Mouse (Mus musculus) T-helper 17 cell (primary cell): ENCODE data around the gene Prep.

Experiments
- in situ Hi-C, 2 experiments: fragments of 300-600 bp; cut with MboI, MseI; formaldehyde crosslinking; loops; 1 replicate in 1 of 2; 2 replicates in 1 of 2; pipeline ENCODE4 v1.15.1; 2025; ENCODE audit warnings: high pct_unique_total_duplicates in 2 of 2

Gene Prep

DNA sequence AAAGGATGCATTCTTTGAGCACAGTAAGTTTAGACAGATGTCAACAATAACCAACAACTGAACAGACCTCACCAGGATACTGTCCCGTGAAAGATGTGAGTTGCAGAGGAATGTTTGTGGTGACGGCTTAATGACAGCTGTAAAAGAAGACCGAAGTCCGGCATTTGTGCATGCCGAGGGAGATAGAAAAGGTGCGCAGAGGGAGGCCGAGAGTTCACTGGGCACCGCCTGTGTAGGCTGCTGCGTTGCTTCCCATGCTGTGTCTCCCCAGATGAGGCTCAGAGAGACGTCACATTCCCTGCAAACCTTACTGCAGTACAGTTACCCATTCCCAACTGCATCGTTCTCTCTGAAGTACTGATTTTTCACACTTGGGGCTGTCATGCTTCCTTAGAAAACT lies 45.9 kb downstream of the Prep start:
- in situ Hi-C loops: no loop called here

DNA sequence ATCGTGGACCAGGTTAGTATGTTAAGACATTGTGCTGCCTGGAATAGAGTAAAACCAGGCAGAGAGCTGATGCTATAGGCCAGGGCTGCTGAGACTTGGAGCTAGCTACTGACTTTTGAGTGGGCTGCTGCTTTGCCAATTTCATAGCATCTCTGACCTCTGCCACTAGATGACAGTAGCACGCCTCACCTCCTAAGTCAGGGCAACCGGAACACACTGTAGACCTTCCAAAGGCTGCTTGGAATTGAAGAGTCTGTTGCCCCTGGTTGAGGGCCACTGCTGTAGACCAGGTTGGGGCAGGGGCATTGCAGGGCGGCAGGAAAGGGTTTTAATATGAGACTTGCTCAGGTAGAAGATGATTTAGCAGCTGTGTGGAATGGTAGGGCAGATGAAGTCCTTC lies 47.5 kb downstream of the Prep start:
- in situ Hi-C loops: no loop called here

DNA sequence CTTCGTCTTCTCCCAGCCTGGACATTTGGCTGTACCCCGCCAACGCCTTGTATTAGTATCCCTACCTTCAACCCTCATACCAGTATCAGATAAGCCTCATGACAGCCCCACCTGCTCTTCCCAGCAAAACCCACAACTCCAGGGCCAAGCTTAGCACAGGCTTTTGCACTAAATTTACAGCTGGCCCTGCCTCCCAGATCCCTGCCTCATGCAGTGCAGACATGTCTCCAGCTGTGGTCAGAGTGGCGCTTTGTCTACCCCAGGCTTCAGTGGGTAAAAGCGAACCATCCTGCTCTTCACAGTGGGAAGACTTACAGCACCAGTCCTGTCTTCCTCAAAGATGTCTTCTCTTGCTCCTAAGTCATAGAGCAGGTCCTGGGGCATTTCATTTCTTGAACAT lies 49.8 kb downstream of the Prep start:
- in situ Hi-C loops: no loop called here

DNA sequence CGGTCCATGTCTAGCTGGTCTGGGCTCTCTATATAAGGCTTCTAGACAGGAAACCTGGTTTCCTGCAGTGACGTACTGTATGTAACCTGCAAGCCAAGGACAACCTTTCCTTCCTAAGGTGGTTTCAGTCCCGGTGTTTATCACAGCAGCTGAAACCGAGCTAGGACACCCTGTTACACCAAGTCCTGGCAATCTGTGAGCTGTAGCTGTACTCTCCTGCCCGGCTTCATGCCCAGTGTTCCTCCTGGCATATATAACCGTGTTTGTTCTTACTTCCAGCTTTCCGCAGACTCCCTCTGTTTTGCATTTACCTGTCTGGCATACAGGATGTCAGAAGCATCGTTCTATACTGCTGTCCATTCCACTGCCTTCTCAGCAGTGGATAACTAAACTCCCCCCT lies 51.4 kb downstream of the Prep start:
- in situ Hi-C loops: no loop called here

DNA sequence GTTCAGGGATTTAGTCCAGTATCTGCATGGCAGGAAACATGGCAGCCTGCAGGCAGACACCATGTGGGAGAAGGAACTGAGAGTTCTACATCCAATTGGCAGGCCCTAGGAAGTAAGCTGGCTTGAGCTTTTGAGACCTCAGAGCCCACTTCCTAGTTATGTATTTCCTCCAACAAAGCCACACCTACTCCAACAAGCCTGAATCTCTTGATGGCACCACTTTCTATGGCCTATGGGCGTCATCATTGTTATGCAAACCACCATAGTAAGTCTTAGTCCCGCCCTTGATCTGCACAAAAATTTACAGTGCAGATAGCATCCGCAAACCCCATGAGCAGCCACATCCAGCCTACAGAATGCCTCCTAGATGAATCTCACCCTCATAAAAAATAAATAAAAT lies 54.6 kb downstream of the Prep start:
- in situ Hi-C loops: no loop called here

DNA sequence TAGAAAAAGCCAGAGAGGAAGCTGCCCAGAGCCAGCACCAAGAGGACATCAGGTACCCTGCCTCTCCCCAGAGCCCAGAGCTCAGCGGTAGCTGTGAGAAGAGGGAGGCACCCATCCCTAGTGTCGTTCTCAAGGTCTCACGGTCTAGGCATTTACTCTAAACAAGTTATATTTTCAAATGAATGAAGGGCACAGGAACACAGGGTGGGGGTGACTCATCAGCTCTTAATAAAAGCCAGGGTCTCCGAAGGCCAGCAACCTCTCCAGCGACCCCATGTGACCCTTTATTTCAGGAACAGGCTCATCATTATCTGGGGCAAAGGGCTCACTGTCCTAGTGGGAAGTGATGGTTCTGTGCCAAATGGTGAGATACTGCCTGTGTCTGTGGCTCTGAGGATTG lies 55.5 kb downstream of the Prep start:
- in situ Hi-C loops: no loop called here

DNA sequence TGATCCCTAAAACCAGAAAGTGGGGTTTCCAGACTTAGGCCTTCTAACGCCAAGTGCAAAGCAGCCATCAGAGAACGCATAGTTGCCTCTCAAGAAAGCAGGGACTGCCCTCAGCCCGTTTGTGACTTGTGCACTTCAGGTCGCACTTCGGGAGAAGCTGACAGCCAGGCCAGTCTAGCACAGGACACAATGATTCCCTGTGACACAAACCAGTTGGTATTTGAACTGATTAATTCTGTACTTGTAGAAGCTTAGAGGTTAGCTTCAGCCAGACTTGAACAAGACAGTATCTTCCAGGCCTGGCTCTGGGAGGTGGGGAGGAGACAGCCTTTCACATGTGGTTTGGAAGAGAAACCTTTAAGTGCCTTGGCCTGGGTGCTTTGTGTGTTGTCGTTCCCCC lies 56.0 kb downstream of the Prep start:
- in situ Hi-C loops: no loop called here

DNA sequence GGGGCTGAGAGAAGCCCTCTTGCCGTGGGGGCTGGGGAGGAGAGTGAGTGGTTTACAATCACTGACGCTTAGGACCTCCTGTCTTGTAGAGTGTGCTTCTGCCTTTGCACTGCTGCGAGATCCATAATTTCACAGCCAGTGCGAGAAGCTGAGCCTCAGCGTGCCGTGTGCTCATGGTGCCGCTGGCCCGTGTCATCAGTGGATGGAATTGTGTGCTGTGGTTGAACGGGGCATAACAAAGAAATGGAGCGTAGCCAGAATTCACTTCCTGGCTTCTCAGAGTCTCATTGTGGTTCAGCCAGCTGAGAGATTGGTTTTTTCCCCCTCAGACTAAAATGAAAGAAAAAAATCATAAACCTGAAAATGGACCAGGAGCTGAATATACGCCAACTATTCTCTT lies 62.1 kb downstream of the Prep start:
- in situ Hi-C loops: loop anchor here in 1 of 2 experiments (5.0 kb wide), 1 partner anchor 57 kb away; no protein-coding TSS in a partner anchor

DNA sequence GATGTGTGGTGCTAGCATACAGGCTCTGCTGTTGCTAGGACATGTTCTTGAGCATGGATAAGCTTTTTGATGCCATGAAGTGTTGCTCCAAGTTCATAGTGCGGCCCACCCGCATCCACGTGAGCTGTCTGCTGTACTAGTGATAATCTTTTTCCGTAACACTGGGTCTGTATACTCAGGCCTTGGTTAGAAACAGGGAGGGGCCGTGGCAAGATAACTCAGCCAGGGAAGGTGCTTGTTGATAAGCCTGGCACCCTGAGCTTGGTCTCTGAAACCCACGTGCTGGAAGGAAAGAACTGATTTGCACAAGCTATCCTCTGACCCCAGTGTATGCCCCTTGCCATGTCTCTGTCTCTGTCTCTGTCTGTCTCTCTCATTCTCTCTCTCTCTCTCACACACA lies 63.0 kb downstream of the Prep start:
- in situ Hi-C loops: no loop called here

DNA sequence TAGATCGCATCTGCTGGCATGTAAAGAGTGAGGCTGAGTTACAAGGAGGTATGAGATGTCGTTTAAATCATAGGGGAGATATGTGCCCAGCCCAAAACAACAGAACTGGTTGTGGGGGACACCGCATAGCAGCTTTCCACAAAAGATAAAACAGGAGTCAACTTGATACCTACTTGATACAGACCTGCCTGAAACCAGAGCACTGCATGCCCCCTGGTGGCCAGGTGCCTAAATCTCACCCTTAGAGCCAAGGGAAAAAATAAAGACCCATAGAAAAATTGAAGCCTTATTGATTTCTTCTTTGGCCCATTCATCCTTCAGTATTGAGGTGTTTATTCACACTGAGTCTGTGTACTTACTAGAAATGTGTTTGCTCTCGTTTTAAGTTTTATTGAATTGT lies 65.4 kb downstream of the Prep start:
- in situ Hi-C loops: no loop called here

DNA sequence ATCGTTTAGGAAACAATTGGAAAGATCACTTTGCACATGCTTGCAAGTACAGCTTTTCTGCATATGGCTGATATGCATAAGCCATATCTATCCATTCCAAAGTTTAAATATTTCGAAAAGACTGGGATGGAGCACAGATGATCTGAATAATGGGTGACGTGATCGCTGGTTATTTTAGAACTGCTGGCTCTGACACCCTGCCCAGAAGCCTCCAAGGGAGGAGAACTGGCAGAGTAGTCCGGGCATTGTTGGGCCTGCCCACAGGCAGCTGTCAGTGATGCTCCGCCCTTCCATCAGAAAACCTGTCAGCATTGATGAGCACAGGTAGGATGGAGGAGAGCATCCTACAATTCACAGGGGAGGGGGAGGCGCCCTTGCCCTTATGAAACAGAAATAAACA lies 69.8 kb downstream of the Prep start:
- in situ Hi-C loops: no loop called here

DNA sequence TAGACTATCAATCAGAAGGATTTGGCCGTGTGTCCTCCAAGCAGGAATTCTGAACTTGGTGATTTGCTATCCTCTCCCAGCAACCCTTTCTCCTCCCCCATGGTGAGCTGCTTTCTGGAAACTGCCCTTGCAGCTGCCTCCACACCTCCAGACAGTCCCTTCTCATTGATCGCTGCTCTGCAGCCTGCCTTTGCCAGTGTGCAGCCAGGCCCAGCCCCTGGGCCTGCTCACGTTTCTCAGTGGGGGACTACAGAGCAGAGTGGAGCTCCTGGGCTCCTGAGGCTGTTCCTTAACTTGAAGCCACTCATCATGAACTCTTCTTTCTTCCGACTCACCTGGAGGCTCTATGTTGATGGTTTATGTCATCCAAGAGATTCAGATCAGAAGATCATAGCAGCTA lies 72.9 kb downstream of the Prep start:
- in situ Hi-C loops: no loop called here

DNA sequence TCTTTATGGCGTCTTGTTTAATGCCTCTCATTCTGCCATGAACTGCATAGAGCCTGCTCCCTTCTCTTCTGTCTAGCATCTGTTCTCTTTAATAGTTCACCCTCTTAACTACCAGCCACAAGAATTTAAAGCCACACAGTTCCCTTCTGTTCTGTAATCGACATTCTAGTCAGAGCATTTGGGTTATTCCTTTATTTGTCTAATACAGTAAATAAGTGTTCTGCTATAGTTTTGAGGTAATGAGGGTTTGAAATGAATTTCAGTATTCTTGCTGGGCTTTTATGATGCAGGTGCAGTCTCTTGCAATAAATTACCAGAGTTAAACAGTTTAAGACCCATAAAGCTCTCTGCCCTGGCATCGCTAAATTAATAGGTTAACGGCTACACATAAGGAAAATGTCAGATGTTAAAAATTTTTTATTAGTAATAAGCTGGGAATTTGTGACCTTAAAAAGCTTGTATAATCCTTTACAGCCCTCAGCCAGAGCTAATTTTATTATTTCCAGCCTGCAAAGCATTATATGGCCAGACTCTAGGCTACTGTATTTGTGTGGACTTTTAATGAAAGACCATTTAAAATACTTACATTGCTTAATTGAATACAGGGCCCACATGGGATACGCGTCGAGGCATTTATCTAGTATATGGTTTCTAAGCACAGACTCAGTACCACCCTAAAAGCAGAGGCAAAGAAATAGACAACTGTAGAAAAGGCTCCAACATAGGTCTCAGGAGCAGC lies 73.6 kb downstream of the Prep start:
- in situ Hi-C loops: no loop called here

DNA sequence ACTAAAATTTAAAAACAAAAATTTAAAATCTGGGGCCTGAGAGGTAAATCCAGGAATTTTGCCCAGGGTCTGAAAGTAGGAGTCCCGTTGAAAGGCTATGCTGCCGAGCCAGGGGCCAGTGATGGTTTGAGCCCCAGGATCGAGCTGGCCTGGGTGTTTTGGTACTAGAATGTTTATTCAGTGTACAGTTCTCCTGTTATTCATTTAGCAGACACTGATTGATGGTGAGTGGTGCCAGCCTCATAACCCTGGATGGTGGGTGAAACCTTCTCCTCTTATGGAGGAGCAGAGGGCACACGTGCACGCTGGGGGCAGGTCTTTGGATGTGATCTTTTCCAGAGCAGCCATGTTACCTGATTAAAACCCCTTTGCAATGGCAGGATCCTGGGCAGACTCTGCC lies 75.4 kb downstream of the Prep start:
- in situ Hi-C loops: no loop called here

DNA sequence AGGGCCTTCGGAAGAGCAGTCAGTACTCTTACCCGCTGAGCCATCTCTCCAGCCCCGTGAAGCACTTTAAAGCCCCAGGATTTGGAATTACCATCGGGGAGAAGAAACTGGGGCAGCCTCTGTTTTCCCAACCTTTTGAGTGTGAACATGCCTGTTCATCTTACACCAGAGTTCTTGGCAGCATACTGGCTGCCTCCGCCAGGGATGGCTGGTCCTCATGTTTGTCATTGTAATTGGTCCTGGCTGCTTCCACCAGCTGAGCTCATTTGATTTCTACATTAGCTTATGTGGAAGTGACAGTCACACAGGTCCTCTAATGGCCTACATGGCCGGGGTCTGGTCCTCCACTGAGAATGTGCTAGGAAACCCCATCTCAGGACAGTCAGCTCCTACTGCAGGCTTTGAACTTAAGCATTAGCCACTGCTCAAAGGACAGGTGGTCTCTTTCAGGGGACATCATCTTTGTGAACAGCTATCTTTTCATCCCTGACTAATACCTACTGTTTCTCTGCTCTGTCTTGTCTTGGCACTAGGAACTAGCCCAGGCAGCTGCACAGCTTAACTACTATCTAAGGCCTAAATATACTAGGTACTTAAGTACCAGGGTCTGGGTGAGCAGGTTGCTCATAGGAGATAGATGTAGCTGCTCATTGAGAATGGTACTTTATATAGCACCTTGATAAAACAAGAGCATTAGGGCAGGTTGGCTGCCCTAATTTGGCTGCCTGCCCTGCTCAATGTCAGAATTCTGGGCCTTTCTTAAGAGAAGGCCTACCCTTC lies 77.2 kb downstream of the Prep start:
- in situ Hi-C loops: no loop called here

DNA sequence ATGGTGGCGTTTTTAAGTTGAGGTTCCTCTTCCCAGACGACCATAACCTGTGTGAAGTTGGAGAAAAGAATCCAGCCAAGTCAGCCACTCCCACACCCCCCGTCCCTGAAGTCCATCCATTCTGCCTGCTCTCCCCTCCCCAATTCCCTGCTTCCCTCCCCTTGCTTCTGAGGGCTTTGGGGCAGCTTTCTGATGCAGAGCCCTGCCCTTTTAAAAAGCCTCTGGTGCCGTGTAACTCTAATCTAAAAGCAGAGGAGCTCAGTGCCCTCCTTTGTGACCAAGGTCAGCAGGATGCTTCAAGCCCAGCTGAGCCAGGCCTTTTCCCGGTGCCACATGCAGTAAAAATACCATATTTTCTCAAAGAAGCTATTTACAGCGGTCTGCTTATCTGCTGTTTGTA lies 79.8 kb downstream of the Prep start:
- in situ Hi-C loops: no loop called here

DNA sequence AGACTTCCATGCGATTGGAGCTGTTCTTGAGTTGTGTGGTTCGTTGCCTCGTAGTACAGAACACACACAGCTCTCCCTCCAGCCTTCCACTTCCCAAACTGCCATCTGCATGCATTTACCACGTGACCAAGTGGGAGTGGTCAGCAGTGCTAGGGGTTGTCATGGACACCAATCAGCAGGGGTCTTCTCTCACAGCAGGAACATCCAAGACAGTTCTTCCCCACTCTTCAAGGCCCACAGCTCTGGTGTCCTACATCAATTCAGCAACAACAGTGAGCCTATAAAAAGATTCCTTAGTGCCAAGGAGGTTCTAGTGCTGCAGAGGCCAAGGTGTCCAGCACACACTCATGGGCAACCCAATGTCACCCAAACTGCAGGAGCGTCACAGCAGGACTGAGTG lies 84.1 kb downstream of the Prep start:
- in situ Hi-C loops: loop anchor here in 1 of 2 experiments (5.0 kb wide), 1 partner anchor 44 kb away; no protein-coding TSS in a partner anchor

DNA sequence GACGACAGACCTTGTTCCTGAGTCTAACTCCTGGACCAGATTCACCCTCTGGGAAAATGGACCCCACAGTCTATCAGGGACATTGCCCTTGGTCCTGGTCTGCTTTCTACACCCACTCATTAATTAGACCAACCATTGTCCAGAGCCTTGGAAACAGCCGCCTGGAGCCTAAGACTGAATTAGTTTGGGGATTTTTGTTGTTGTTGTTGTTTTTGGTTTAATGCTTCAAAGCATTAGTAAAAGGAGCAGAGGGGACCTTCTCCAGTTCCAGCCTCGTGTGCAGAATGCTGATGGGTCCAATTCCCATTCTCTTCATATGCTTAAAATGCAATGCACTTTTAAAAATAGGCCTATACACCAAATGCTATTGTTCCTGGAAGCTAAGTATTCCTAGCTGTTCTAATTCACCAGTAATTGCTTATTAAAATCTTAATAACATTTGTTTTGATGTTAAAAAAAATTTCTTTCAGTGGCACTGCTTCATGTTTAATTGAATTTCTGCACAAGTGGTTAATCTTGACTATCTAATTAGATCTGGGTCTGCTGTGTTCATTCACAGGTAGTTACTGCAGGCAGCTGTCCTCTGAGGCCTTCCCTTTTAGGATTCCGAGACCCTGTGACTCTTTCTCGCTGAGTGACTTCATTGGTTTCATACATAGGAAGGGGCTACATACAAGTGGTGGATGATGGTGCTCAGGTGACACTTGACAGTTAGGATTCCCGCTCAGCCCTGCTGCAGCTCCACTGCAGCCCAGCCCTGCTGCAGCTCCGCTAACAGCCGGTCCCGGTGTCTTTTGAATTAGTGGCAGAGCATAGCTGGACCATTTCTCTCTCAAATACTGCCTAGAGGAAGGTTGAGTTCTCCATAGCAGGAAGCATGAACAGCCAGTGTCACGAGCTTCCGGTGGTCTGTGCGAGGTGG lies 85.0 kb downstream of the Prep start:
- in situ Hi-C loops: loop anchor here in 1 of 2 experiments (5.0 kb wide), 1 partner anchor 45 kb away; no protein-coding TSS in a partner anchor

DNA sequence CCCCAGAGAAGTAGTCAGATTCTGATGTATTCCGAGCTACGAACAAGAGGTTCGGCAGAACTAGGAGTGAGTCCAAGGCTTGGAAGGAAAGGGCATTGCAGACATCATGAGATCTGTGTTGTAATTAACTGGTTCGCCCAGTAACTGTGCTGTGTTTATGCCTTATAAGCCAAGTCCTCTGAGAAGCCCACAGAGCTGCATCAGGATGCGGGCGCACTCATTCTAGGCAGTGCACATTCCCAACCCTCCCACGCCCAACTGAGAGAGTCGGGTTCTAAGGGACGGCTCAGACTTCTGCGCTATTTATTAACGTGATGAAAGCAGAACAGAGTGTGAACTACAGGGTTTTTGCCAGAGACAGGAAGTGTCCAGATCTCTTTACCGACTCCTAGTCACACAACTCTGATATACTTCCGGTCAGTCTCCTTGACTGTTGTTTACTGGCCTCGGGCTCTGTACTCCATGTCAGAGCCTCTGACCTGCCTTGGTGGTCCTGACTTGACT lies 87.6 kb downstream of the Prep start:
- in situ Hi-C loops: loop anchor here in 1 of 2 experiments (5.0 kb wide), 1 partner anchor 47 kb away; no protein-coding TSS in a partner anchor

DNA sequence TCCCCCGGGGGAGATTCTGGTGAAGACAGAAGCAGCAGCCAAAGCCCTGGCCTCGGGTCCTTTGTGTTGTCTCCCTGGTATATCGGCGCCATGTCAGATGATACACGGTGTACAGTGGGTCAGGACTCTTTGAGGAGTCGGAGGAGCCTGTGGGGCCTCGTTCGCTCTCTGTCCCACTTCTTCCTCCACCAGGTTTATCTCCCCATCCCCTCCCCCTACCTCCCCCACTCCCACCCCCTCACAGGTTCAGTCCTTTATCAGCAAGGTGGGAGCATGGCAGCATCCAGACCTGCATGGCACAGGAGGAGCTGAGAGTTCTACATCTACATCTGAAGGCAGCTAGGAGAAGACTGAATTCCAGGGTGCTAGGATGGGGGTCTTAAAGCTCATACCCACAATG lies 98.8 kb downstream of the Prep start:
- in situ Hi-C loops: no loop called here

DNA sequence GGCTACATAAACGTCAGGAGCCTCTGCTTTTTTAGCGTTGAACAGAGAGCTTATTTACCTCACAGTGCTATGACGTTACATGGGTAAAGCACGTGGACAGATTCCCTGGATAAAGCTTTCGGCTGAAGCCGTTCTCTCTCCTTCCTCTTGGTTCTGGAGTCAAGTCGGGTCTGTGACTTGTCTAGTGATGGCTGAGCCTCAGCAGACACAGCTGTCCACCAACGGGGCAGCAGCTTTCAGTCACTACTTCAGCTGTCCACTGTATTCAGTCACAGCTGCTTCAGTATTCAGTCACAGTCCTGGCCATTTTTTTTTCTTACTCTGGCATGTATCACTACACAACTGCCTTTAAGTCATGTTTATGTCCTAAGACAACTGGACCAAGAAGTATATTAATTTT lies 106.9 kb downstream of the Prep start:
- in situ Hi-C loops: loop anchor here in 1 of 2 experiments (5.0 kb wide), 1 partner anchor 423 kb away; no protein-coding TSS in a partner anchor
